In genomic region chr1:170255560-170255910, GRCm38 (mm10) we compare ENCODE assay signal across 8 mouse cellular contexts. TPM values are rescaled to one million over a fixed set of nuclear protein-coding genes. Genes with fewer than 3 reads are reported as not detected.
DNase-seq lines count a peak whose midpoint lies in the region; ATAC-seq and TF ChIP-seq lines count a peak whose summit lies in the region.

No protein-coding gene starts in this region.

- DNase-seq in NIH3T3 (ENCODE audit: low read depth) = peak; percentile 80
- DNase-seq in cerebellum, adult 9-11 months = peak; percentile 92
- peak; percentile 82 to 88 for DNase-seq in layer of hippocampus, adult 8-10 months (ENCODE audit: low spot score in 2 of 2)
- peak; percentile 92 for DNase-seq in lung, embryonic 14.5 days
- peak; percentile 90 for DNase-seq in testis, postnatal 14 days (ENCODE audit: low spot score)

- ATAC-seq in frontal cortex, adult (ENCODE audit: low TSS enrichment) = peak; percentile 100
- peak; percentile 88 to 98 for ATAC-seq in hematopoietic stem cell, adult 5-6 weeks (replicated peaks in 1 of 2; ENCODE audit: insufficient read depth in 1 of 2, low FRiP score in 2 of 2, low TSS enrichment in 1 of 2, low read depth in 1 of 2, poor library complexity in 2 of 2, severe bottlenecking in 2 of 2)
- peak; percentile 99 for ATAC-seq in lung, embryonic 14.5 days (ENCODE audit: insufficient read depth)
- peak; percentile 100 for ATAC-seq in neutrophil, adult 5-6 weeks (ENCODE audit: extremely low read depth, insufficient number of reproducible peaks, low FRiP score, poor library complexity, severe bottlenecking)

- no peak for TF ChIP-seq CTCF in lung, embryonic 14.5 days (IDR thresholded peaks at IDR 0.05; ENCODE audit: low read depth)

- peak overlapping the region; percentile 67 for H3K4me2 ChIP-seq in lung, embryonic 14.5 days

- peak overlapping the region; percentile 42; the same call in 1 of the 2 replicates for H3K27ac ChIP-seq in lung, embryonic 14.5 days (ENCODE audit: low read depth)

- H3K9ac ChIP-seq in lung, embryonic 14.5 days = peak overlapping the region; percentile 72

- no peaks in the 10 kb centered on the region for H3K36me3 ChIP-seq in lung, embryonic 14.5 days (ENCODE audit: insufficient read depth)

- H3K4me3 ChIP-seq in lung, embryonic 14.5 days (ENCODE audit: low read depth, low read length) = peak overlapping the region; percentile 66

- H3K4me1 ChIP-seq in lung, embryonic 14.5 days (ENCODE audit: insufficient read depth) = no peaks in the 10 kb centered on the region

- no peaks in the 10 kb centered on the region for H3K9me3 ChIP-seq in lung, embryonic 14.5 days (ENCODE audit: low read depth, low read length)

- WGBS in lung, embryonic 14.5 days = 4% methylated on average over 30 of the region's 32 CpGs

- no peaks in the 10 kb centered on the region for H3K27me3 ChIP-seq in lung, embryonic 14.5 days (ENCODE audit: insufficient read depth, low read length)

RNA-seq across cellular contexts. Expression of gene Sh2d1b1, which starts 21.6 kb away (rescaled TPM):
- 0.44 and 0.89 TPM in 2 replicates for total RNA-seq in hematopoietic stem cell, adult 5-6 weeks (2017)
- total RNA-seq in layer of hippocampus, adult 8-10 months (2022) = under 1 TPM in 2 of 4 experiments, not detected in 2; 0.23 to 0.25 TPM
- polyA plus RNA-seq in lung, embryonic 14.5 days (2014; fragmentation: Nextera tagmentation; extraction: Ambion mirVana) = 0.28 and 0.45 TPM in 2 replicates
- total RNA-seq in neutrophil, adult 5-6 weeks (2017) = 2.0 TPM in 2 replicates

RNA-seq across cellular contexts. Expression of gene Sh2d1b2, which starts 23.0 kb away (rescaled TPM):
- not detected in 2 replicates for total RNA-seq in hematopoietic stem cell, adult 5-6 weeks (2017)
- total RNA-seq in layer of hippocampus, adult 8-10 months (2022) = not detected
- 0.24 TPM in 1 of 2 replicates, not detected in the other for polyA plus RNA-seq in lung, embryonic 14.5 days (2014; fragmentation: Nextera tagmentation; extraction: Ambion mirVana)
- total RNA-seq in neutrophil, adult 5-6 weeks (2017) = not detected in 2 replicates

RNA-seq across cellular contexts. Expression of gene Uhmk1, which starts 40.3 kb away (rescaled TPM):
- total RNA-seq in hematopoietic stem cell, adult 5-6 weeks (2017) = 68.2 and 71.1 TPM in 2 replicates
- total RNA-seq in layer of hippocampus, adult 8-10 months (2022) = 100 to 1,000 TPM; 135 to 163 (median 149) TPM
- polyA plus RNA-seq in lung, embryonic 14.5 days (2014; fragmentation: Nextera tagmentation; extraction: Ambion mirVana) = 12.0 and 12.3 TPM in 2 replicates
- 64.7 and 69.0 TPM in 2 replicates for total RNA-seq in neutrophil, adult 5-6 weeks (2017)

RNA-seq across cellular contexts. Expression of gene Gm7694, which starts 50.6 kb away (rescaled TPM):
- total RNA-seq in hematopoietic stem cell, adult 5-6 weeks (2017) = 3.8 and 8.9 TPM in 2 replicates
- total RNA-seq in layer of hippocampus, adult 8-10 months (2022) = 1 to 10 TPM; 3.9 to 5.3 (median 4.1) TPM
- polyA plus RNA-seq in lung, embryonic 14.5 days (2014; fragmentation: Nextera tagmentation; extraction: Ambion mirVana) = 2.7 and 2.9 TPM in 2 replicates
- 2.7 and 2.8 TPM in 2 replicates for total RNA-seq in neutrophil, adult 5-6 weeks (2017)

RNA-seq across cellular contexts. Expression of gene Spata46, which starts 53.1 kb away (rescaled TPM):
- not detected in 2 replicates for total RNA-seq in hematopoietic stem cell, adult 5-6 weeks (2017)
- not detected for total RNA-seq in layer of hippocampus, adult 8-10 months (2022)
- 1.2 and 1.6 TPM in 2 replicates for polyA plus RNA-seq in lung, embryonic 14.5 days (2014; fragmentation: Nextera tagmentation; extraction: Ambion mirVana)
- not detected in 2 replicates for total RNA-seq in neutrophil, adult 5-6 weeks (2017)

Comparison
In these comparisons a context has a peak if more than half of its experiments do, and no peak if none do; other contexts are left out.
1. Peak in every context shown above with its lines: DNase-seq, ATAC-seq, H3K4me3 ChIP-seq and H3K27ac ChIP-seq.